Mouse (Mus musculus) forebrain, embryonic 13.5 days (tissue): ENCODE measurements around the gene Kif17. TPM values are rescaled to one million over a fixed set of nuclear protein-coding genes. Genes with fewer than 3 reads are reported as not detected.
A peak's percentile ranks its signal among the peaks of the same experiment; 100 is the strongest.
"Not testable (repeated sequence)": the region's sequence is repeated elsewhere in the genome, so short reads cannot be mapped to it uniquely, and the experiment has no call there.

Source experiments
- ATAC-seq: fragments of 200-750 bp; cut with Nextera tagmentation; 2 replicates; pipeline ENCODE4 v1.8.0; 2017
- H3K27ac ChIP-seq: fragments of 300-500 bp; sonication (generic); 2 replicates; pipeline ENCODE4 v1.5.1; 2015; ENCODE audit warnings: inconsistent platforms, mild to moderate bottlenecking, moderate library complexity
- H3K27me3 ChIP-seq: fragments of 300-500 bp; sonication (generic); 2 replicates; pipeline ENCODE4 v1.6.1; 2015; ENCODE audit warnings: mild to moderate bottlenecking, inconsistent platforms
- H3K36me3 ChIP-seq: fragments of 300-500 bp; sonication (generic); 2 replicates; pipeline ENCODE4 v1.6.1; 2015; ENCODE audit warnings: mild to moderate bottlenecking, inconsistent platforms; ENCODE audit not compliant: poor library complexity, severe bottlenecking
- H3K4me1 ChIP-seq: fragments of 300-500 bp; sonication (generic); 2 replicates; pipeline ENCODE4 v1.6.1; 2015; ENCODE audit warnings: inconsistent platforms
- H3K4me2 ChIP-seq: fragments of 300-500 bp; sonication (generic); 2 replicates; pipeline ENCODE4 v1.6.1; 2015; ENCODE audit warnings: inconsistent platforms, mild to moderate bottlenecking, moderate library complexity
- H3K4me3 ChIP-seq: fragments of 300-500 bp; sonication (generic); 2 replicates; pipeline ENCODE4 v1.5.1; 2015; ENCODE audit warnings: mild to moderate bottlenecking, inconsistent platforms
- H3K9ac ChIP-seq: fragments of 300-500 bp; sonication (generic); 2 replicates; pipeline ENCODE4 v1.6.1; 2015; ENCODE audit warnings: mild to moderate bottlenecking, inconsistent platforms
- H3K9me3 ChIP-seq: fragments of 300-500 bp; sonication (generic); replicated peaks from 2 replicates; pipeline ENCODE4 v1.6.1; 2016; ENCODE audit warnings: inconsistent platforms
- WGBS: fragments of 180-500 bp; shearing (Covaris S2); methylation state at CpG from one replicate; pipeline ENCODE4 v1.1.7; 2015; 5-methylcytosine and 5-hydroxymethylcytosine counted together
- polyA plus RNA-seq: library from polyadenylated mRNA; unstranded; fragments of >200 nt; fragmentation: Nextera tagmentation; extraction: Ambion mirVana; gene quantifications from 2 replicates; pipeline ENCODE4 v1.2.1, GENCODE M21; 2015

Kif17 gene
- polyA plus RNA-seq, 1 experiment from 2014 or later = 0.59 TPM

DNA sequence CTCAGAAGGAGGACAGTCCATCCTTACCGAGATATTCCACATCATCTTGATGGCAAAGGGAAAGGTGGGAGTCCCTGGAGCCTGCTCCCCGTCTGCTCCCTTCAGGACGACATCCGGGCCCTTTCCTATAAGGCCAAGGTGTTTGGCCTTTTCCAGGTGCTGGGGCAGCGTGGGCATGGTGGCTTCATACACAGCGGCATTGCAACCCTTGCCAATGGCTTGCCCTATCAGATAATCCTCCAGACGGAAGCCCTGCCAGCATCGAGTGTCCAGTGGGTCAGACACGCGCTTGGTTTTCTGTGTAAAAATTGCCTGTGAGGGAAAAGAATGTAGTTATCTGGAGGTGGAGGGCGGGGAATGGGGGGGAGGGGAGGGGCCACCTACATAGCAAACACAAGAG lies 70.5 kb downstream of the Kif17 start:
- 85% methylated on average over 11 of the region's 11 CpGs for WGBS
- Histone ChIP-seq H3K9me3 (no peaks in the 10 kb centered on the region; the same call in 1 of the 2 replicates), H3K36me3 (peaks cover 26% of the 10 kb centered on the region), H3K27ac (no peak overlapping the region), H3K4me3 (no peak overlapping the region), H3K4me2 (no peak overlapping the region), H3K4me1 (peaks cover 25% of the 10 kb centered on the region), H3K27me3 (no peaks in the 10 kb centered on the region), H3K9ac (no peak overlapping the region)
- ATAC-seq = no peak

DNA sequence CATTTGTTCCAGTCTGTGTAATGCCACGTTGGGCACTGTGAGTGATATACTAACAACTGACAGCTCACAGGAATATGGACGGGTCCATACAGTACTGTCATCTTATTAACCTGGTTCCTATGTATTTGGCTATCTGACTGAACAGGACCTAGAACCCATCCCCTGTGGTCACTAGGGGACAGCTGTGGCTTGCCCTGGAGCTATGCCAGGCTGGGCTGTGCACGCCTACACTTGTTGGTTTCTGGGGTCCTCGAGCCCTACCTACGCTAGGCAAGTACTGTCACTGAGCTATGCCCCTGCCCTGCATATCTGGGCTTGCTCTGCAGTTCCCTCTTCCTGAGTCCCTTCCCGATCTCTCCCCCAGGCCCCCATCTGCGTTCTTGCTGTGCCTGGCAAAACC lies 71.3 kb downstream of the Kif17 start:
- H3K4me2 ChIP-seq = no peak overlapping the region
- H3K4me3 ChIP-seq = no peak overlapping the region
- peaks cover 25% of the 10 kb centered on the region for H3K4me1 ChIP-seq
- no peak overlapping the region for H3K27ac ChIP-seq
- no peaks in the 10 kb centered on the region for H3K27me3 ChIP-seq
- peaks cover 19% of the 10 kb centered on the region for H3K36me3 ChIP-seq
- no peaks in the 10 kb centered on the region; the same call in 1 of the 2 replicates for H3K9me3 ChIP-seq
- H3K9ac ChIP-seq = no peak overlapping the region
- WGBS = 79% methylated on average over 7 of the region's 7 CpGs
- no peak for ATAC-seq

DNA sequence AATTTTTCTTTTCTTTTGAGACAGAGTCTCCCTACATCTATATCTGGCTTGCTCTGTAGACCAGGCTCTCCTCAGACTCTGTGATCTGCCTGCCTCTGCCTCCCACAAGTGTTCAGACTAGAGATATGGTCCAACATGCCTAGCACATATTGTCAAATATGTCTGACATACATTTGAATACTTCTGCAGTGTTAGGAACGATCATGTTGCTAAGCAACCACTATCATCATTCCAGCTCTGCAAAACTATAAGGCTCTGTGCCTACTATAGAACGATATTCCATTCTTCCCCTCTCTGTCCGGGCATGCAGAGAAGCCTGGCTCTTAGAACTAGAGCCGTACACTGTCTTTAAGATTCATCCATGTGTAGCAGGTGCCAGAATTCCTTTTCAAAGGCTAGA lies 72.5 kb downstream of the Kif17 start:
- no peaks in the 10 kb centered on the region for H3K9me3 ChIP-seq
- H3K4me3 ChIP-seq = no peak overlapping the region
- ATAC-seq = no peak
- H3K36me3 ChIP-seq = peaks cover 7% of the 10 kb centered on the region; the same call in 1 of the 2 replicates
- 17% methylated on average over 4 of the region's 4 CpGs for WGBS
- no peaks in the 10 kb centered on the region for H3K27me3 ChIP-seq
- no peak overlapping the region for H3K4me2 ChIP-seq
- H3K9ac ChIP-seq = no peak overlapping the region
- H3K27ac ChIP-seq = 0 out of 2 replicates have a peak overlapping the region, but pooled peaks have one; percentile 25
- H3K4me1 ChIP-seq = peaks cover 25% of the 10 kb centered on the region

DNA sequence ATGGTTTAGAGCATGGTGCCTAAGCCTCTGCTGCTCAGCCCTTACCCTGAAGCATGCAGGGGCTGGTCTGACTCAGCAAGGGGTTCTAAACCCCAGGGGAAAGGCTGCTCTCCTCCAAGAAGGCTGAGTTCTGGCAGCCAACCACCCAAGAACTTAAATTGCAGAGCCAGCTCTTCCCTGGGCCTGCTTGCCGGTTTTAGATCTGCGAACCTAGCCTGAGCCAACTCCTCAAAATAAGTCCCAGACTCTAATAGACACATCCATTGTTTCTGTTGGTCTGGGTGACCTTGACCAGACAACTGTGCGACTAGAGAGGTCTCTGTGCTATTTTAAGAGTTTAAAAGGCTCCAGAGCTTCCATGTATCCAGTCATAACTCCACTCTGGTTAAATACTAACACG lies 73.5 kb downstream of the Kif17 start:
- Histone ChIP-seq H3K36me3 (peaks cover 4% of the 10 kb centered on the region; the same call in 1 of the 2 replicates), H3K9me3 (no peaks in the 10 kb centered on the region), H3K4me3 (no peak overlapping the region), H3K27ac (peak overlapping the region; percentile 57; the same call in 1 of the 2 replicates), H3K4me1 (peaks cover 25% of the 10 kb centered on the region), H3K9ac (no peak overlapping the region), H3K27me3 (no peaks in the 10 kb centered on the region), H3K4me2 (no peak overlapping the region)
- WGBS = 76% methylated on average over 4 of the region's 4 CpGs
- ATAC-seq = no peak

DNA sequence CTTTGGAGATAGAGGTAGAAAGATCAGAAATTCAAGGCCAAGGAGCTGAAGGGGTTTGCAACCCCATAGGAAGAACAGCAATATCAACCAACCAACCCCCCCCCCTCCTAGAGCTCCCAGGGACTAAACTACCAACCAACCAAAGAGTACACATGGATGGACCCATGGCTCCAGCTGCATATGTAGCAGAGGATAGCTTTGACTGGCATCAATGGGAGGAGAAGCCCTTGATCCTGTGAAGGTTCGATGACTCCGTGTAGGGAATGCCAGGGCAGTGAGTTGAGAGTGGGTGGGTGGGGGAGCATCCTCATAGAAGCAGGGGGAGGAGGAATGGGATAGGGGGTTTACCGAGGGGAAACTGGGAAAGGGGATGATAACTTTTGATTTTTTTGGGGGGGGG lies 74.2 kb downstream of the Kif17 start:
- no peaks in the 10 kb centered on the region for H3K9me3 ChIP-seq
- ATAC-seq = no peak
- H3K4me3 ChIP-seq = no peak overlapping the region
- no peak overlapping the region for H3K27ac ChIP-seq
- 96% methylated on average over 3 of the region's 3 CpGs for WGBS
- no peak overlapping the region for H3K4me2 ChIP-seq
- H3K36me3 ChIP-seq = 0 out of 2 replicates have a peak, but pooled peaks cover 4% of the 10 kb centered on the region
- H3K4me1 ChIP-seq = peaks cover 25% of the 10 kb centered on the region
- no peak overlapping the region for H3K9ac ChIP-seq
- H3K27me3 ChIP-seq = no peaks in the 10 kb centered on the region

DNA sequence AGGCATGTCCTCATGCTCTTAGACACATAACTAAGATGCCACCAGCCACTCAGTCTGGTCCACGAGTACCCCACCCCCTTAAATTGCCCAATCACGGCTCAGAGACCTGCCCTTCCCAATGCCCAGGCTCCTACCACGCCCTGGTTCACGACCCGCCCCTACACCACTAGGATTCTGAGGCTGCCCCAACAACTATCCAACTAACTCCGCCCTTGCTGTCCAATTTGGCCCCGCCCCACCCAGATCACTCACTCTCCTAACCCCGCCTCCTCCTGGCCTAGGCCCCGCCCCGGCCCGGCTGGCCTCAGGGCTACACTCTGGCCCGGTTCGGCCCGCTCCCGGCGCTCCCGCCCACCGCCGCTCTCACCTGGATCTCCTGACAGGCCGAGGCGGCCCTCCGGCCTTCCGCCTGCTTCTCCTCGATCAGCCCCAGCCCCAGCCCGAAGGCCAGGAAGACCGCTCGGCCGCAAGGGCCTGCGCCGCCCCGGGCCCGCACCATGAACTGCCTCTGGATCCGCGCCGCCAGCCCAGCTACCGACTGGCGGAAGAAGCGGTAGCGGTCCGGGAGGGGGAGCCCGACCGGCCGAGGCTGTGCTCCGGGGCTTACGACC lies 75.3 kb downstream of the Kif17 start:
- peak; percentile 86 for ATAC-seq
- no peaks in the 10 kb centered on the region for H3K36me3 ChIP-seq
- peaks cover 25% of the 10 kb centered on the region for H3K4me1 ChIP-seq
- under 1% methylated on average over 45 of the region's 45 CpGs for WGBS
- H3K27ac ChIP-seq = peak overlapping the region; percentile 96
- H3K9ac ChIP-seq = peak overlapping the region; percentile 88
- peak overlapping the region; percentile 70 for H3K4me2 ChIP-seq
- no peaks in the 10 kb centered on the region for H3K9me3 ChIP-seq
- H3K27me3 ChIP-seq = peaks cover 6% of the 10 kb centered on the region; the same call in 1 of the 2 replicates
- H3K4me3 ChIP-seq = peak overlapping the region; percentile 86

DNA sequence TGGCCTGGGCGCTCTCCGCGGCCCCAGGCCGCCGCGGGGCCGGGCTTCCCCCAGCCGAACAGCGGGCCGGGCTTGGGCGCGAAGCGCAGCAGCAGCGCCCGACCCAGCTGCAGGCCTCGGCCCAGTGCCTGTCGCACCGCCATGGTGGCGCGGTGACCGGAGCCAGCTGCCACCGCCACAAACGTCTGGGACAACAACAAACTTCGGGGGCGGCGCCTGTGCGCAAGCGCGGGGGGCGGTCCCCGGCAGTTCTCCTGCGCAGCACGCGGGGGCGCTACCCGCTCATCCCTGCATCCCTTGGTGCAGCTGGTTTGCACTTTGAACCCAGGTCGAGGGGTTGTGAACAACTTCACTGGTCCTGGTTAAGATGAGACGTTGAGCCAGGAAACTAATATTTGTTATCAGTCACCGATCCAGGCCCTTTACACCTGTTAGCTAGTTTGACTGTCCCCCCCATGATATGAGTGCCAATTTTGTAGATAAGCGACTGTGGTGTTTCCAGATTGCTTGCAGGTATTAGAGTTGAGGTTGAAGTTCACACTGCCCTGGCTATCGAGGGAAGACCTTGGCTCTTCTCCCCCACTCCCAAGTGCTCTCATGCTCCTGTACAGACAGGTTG lies 76.0 kb downstream of the Kif17 start, which contains the start of gene Pink1:
TSS of gene Pink1 (minus strand) at position 231 of the 619 bp plus-strand sequence.
- H3K27ac ChIP-seq = peak within 1 kb of the TSS; percentile 96
- H3K4me3 ChIP-seq = peak within 1 kb of the TSS; percentile 86
- WGBS = 4% methylated on average over 41 of the region's 41 CpGs
- H3K27me3 ChIP-seq = peaks cover 12% of the 10 kb centered on the region
- ATAC-seq = peak; percentile 77
- peak within 1 kb of the TSS; percentile 88 for H3K9ac ChIP-seq
- peak within 1 kb of the TSS; percentile 70 for H3K4me2 ChIP-seq
- H3K9me3 ChIP-seq = no peaks in the 10 kb centered on the region
- H3K36me3 ChIP-seq = no peaks in the 10 kb centered on the region
- peaks cover 25% of the 10 kb centered on the region for H3K4me1 ChIP-seq

DNA sequence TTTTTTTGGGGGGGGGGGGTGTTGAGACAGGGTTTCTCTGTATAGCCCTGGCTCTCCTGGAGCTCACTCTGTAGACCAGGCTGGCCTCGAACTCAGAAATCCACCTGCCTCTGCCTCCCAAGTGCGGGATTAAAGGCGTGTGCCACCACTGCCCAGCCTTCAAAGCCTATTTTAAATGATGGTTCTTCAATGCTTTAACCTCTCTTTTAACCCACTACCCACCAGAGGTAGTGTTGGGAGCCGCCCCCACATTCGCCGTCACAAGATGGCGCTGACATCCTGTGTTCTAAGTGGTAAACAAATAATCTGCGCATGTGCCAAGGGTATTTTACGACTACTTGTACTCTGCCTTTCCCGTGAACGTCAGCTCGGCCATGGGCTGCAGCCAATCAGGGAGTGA lies 76.9 kb downstream of the Kif17 start:
- not testable (repeated sequence) for H3K36me3 ChIP-seq, H3K9me3 ChIP-seq, H3K4me2 ChIP-seq, H3K27ac ChIP-seq, H3K9ac ChIP-seq, ATAC-seq, H3K4me3 ChIP-seq
- WGBS = 59% methylated on average over 9 of the region's 12 CpGs
- peaks cover 16% of the 10 kb centered on the region for H3K27me3 ChIP-seq
- H3K4me1 ChIP-seq = peaks cover 25% of the 10 kb centered on the region

DNA sequence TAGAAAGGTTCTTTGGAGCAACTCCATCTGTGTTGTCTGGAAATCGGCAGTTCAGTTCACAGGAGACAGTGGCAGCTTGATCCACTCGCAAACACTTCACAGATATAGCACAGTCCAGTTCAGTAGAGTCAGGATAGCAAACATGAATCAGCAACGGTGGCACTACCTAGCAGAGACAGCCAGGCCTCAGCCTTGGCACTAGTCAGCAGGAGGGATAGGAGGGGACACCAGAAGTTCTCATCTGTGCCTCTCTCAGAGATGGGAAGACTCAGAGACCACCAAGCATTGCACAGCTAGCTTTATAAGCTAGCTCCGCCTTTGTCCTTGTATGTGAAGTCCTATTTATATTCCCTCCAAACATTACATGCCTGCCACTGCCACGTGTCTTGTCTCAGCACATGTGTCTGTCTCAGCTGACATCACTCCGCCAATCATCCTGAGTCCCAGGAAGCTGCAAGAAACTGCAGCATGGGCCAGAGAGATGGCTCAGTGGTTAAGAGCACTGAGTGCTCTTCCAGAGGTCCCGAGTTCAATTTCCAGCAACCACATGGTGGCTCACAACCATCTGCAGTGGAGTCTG lies 77.7 kb downstream of the Kif17 start:
- H3K4me2 ChIP-seq = peak overlapping the region; percentile 55
- peaks cover 16% of the 10 kb centered on the region for H3K27me3 ChIP-seq
- ATAC-seq = no peak
- no peak overlapping the region for H3K9ac ChIP-seq
- WGBS = 71% methylated on average over 7 of the region's 7 CpGs
- H3K36me3 ChIP-seq = no peaks in the 10 kb centered on the region
- peaks cover 17% of the 10 kb centered on the region for H3K4me1 ChIP-seq
- H3K4me3 ChIP-seq = peak overlapping the region; percentile 34
- no peak overlapping the region for H3K27ac ChIP-seq
- no peaks in the 10 kb centered on the region for H3K9me3 ChIP-seq

DNA sequence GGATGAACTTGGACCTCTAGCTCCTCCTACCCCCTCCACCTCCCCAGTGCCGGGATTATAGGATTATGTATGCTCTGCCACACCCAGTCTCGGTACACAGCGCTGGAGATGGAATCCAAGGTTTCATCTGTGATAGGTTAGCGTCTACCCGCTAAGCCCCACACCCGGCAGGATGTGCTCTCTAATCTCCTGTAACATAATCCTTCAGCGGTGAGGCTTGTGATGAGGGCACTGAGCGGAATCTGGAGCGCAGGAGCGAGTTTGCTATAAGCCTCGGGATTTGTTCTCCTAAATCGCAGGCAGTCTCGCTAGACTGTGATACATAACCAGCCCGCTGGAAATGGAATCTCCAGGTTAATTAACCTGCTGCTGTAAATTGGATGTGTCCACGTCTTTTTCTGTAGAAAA lies 80.0 kb downstream of the Kif17 start:
- H3K4me2 ChIP-seq = 0 out of 2 replicates have a peak overlapping the region, but pooled peaks have one; percentile 1
- H3K4me3 ChIP-seq = no peak overlapping the region

DNA sequence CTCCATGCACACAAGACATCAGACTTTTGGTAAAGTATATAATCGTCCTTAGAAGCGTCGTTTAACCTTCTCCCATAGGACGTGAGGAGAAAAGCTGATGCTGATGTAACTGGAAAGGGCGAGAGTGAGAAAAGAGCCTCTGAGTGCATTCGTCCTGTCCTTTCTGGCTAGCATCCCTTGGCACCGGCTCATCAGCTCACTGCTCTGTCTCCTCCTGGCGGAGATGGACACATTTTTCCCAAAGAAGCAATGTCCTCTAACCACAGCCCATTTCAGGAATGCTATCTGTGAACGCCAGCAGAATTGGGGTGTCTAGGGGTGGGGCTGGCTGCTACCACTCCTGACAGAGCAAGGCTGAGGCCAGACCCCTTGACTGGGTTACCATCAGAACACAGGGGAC lies 81.4 kb downstream of the Kif17 start:
- 81% methylated on average over 9 of the region's 9 CpGs for WGBS
- H3K9me3 ChIP-seq = no peaks in the 10 kb centered on the region
- no peak overlapping the region for H3K27ac ChIP-seq
- H3K4me2 ChIP-seq = no peak overlapping the region
- H3K36me3 ChIP-seq = no peaks in the 10 kb centered on the region
- no peak overlapping the region for H3K9ac ChIP-seq
- H3K27me3 ChIP-seq = peaks cover 16% of the 10 kb centered on the region
- no peak overlapping the region for H3K4me3 ChIP-seq
- no peak for ATAC-seq
- no peaks in the 10 kb centered on the region for H3K4me1 ChIP-seq

More for the DNA sequence above, 80.0 kb downstream of the Kif17 start:
- no peak overlapping the region for H3K27ac ChIP-seq
- peaks cover 16% of the 10 kb centered on the region for H3K27me3 ChIP-seq
- WGBS = 18% methylated on average over 15 of the region's 15 CpGs
- H3K36me3 ChIP-seq = no peaks in the 10 kb centered on the region
- H3K4me1 ChIP-seq = peaks cover 2% of the 10 kb centered on the region; the same call in 1 of the 2 replicates
- ATAC-seq = no peak
- no peak overlapping the region for H3K9ac ChIP-seq
- H3K9me3 ChIP-seq = no peaks in the 10 kb centered on the region

DNA sequence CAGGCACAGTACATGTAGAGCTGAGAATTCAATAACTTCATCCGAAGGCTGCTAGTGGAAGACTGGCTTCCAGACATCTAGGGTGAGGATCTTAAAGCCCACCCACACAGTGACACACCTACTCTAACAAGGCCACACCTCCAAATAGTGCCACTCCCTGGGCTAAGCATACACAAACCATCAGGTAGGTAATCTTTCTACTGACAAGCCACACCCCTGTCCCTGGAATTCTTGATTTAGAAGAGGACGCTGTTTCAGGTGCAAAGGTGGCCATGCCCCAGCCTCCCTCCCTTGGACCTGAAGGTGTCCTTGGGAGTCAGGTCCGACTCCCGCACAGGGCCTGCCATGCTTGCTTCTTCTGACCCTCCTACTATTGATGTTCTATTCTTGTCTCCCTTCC lies 82.9 kb downstream of the Kif17 start:
- no peak overlapping the region for H3K27ac ChIP-seq
- no peaks in the 10 kb centered on the region for H3K4me1 ChIP-seq
- no peak overlapping the region for H3K9ac ChIP-seq
- H3K36me3 ChIP-seq = no peaks in the 10 kb centered on the region
- no peak overlapping the region for H3K4me2 ChIP-seq
- H3K27me3 ChIP-seq = peaks cover 16% of the 10 kb centered on the region
- no peak overlapping the region for H3K4me3 ChIP-seq
- 87% methylated on average over 4 of the region's 4 CpGs for WGBS
- H3K9me3 ChIP-seq = no peaks in the 10 kb centered on the region
- ATAC-seq = no peak
